Mouse (Mus musculus): ENCODE data around the gene Mtmr11. TPM values are rescaled to one million over a fixed set of nuclear protein-coding genes. Genes with fewer than 3 reads are reported as not detected.

The Mtmr11 gene
- polyA plus RNA-seq, 1 experiment from 2014 or later: 7.1 TPM

- H3K27ac ChIP-seq (ENCODE audit: low read depth, low read length): no peak overlapping the region
- whole genome bisulfite sequencing: 84% methylated on average over 3 of the region's 3 CpGs
- H3K9ac ChIP-seq (ENCODE audit: low read length): no peak overlapping the region
- no peaks in the 10 kb centered on the region for H3K4me1 ChIP-seq (ENCODE audit: control insufficient read depth, insufficient read depth, low read length)
- no peak overlapping the region for H3K4me2 ChIP-seq (ENCODE audit: low read depth)
- ATAC-seq (ENCODE audit: insufficient read depth, low FRiP score, low TSS enrichment) (no peak), DNase-seq (ENCODE audit: low spot score) (no peak)
- no peaks in the 10 kb centered on the region for H3K9me3 ChIP-seq (ENCODE audit: control insufficient read depth, low read length)
- peaks cover 2% of the 10 kb centered on the region; the same call in 1 of the 2 replicates for H3K36me3 ChIP-seq (ENCODE audit: control insufficient read depth, insufficient read depth, low read length)
- no peaks in the 10 kb centered on the region for H3K27me3 ChIP-seq (ENCODE audit: control insufficient read depth, insufficient read depth, low read length)
- H3K4me3 ChIP-seq (ENCODE audit: low read depth, low read length): no peak overlapping the region
Measured at GRCm38 (mm10) chr3:96135011-96135410, 26.8 kb upstream of the Mtmr11 start.

- no peak for ATAC-seq (ENCODE audit: insufficient read depth, low FRiP score, low TSS enrichment)
- DNase-seq (ENCODE audit: low spot score): peak; percentile 43
- no peak overlapping the region for H3K4me2 ChIP-seq (ENCODE audit: low read depth)
- H3K27ac ChIP-seq (ENCODE audit: low read depth, low read length): no peak overlapping the region
- H3K36me3 ChIP-seq (ENCODE audit: control insufficient read depth, insufficient read depth, low read length): no peaks in the 10 kb centered on the region; the same call in none of the 2 replicates
- no peaks in the 10 kb centered on the region for H3K9me3 ChIP-seq (ENCODE audit: control insufficient read depth, low read length)
- WGBS: 33% methylated on average over 5 of the region's 5 CpGs
- no peaks in the 10 kb centered on the region for H3K27me3 ChIP-seq (ENCODE audit: control insufficient read depth, insufficient read depth, low read length)
- no peak overlapping the region for H3K4me3 ChIP-seq (ENCODE audit: low read depth, low read length)
- H3K9ac ChIP-seq (ENCODE audit: low read length): no peak overlapping the region
- H3K4me1 ChIP-seq (ENCODE audit: control insufficient read depth, insufficient read depth, low read length): no peaks in the 10 kb centered on the region
Measured at GRCm38 (mm10) chr3:96147950-96148349, 13.9 kb upstream of the Mtmr11 start.

GRCm38 (mm10) chr3:96151836-96152235 lies 10.0 kb upstream of the Mtmr11 start:
- Histone ChIP-seq H3K27ac (ENCODE audit: low read depth, low read length) (no peak overlapping the region), H3K4me3 (ENCODE audit: low read depth, low read length) (no peak overlapping the region), H3K9ac (ENCODE audit: low read length) (no peak overlapping the region), H3K4me2 (ENCODE audit: low read depth) (no peak overlapping the region), H3K9me3 (ENCODE audit: control insufficient read depth, low read length) (no peaks in the 10 kb centered on the region), H3K36me3 (ENCODE audit: control insufficient read depth, insufficient read depth, low read length) (peaks cover 9% of the 10 kb centered on the region), H3K4me1 (ENCODE audit: control insufficient read depth, insufficient read depth, low read length) (no peaks in the 10 kb centered on the region), H3K27me3 (ENCODE audit: control insufficient read depth, insufficient read depth, low read length) (no peaks in the 10 kb centered on the region)
- 90% methylated on average over 7 of the region's 7 CpGs for WGBS
- ATAC-seq (ENCODE audit: insufficient read depth, low FRiP score, low TSS enrichment): no peak
- no peak for DNase-seq (ENCODE audit: low spot score)

GRCm38 (mm10) chr3:96152611-96153010 lies 9.2 kb upstream of the Mtmr11 start:
- H3K4me1 ChIP-seq (ENCODE audit: control insufficient read depth, insufficient read depth, low read length): no peaks in the 10 kb centered on the region
- DNase-seq (ENCODE audit: low spot score) (no peak), ATAC-seq (ENCODE audit: insufficient read depth, low FRiP score, low TSS enrichment) (no peak)
- no peak overlapping the region for H3K27ac ChIP-seq (ENCODE audit: low read depth, low read length)
- peaks cover 9% of the 10 kb centered on the region for H3K36me3 ChIP-seq (ENCODE audit: control insufficient read depth, insufficient read depth, low read length)
- H3K9me3 ChIP-seq (ENCODE audit: control insufficient read depth, low read length): no peaks in the 10 kb centered on the region
- no peaks in the 10 kb centered on the region for H3K27me3 ChIP-seq (ENCODE audit: control insufficient read depth, insufficient read depth, low read length)
- 91% methylated on average over 5 of the region's 5 CpGs for WGBS
- no peak overlapping the region for H3K4me3 ChIP-seq (ENCODE audit: low read depth, low read length)
- H3K4me2 ChIP-seq (ENCODE audit: low read depth): no peak overlapping the region
- H3K9ac ChIP-seq (ENCODE audit: low read length): no peak overlapping the region

GRCm38 (mm10) chr3:96155501-96155900 lies 6.3 kb upstream of the Mtmr11 start:
- peaks cover 9% of the 10 kb centered on the region for H3K36me3 ChIP-seq (ENCODE audit: control insufficient read depth, insufficient read depth, low read length)
- H3K4me3 ChIP-seq (ENCODE audit: low read depth, low read length): no peak overlapping the region
- H3K4me2 ChIP-seq (ENCODE audit: low read depth): no peak overlapping the region
- WGBS: 86% methylated on average over 8 of the region's 8 CpGs
- ATAC-seq (ENCODE audit: insufficient read depth, low FRiP score, low TSS enrichment): no peak
- peaks cover 2% of the 10 kb centered on the region; the same call in 1 of the 2 replicates for H3K4me1 ChIP-seq (ENCODE audit: control insufficient read depth, insufficient read depth, low read length)
- no peaks in the 10 kb centered on the region for H3K27me3 ChIP-seq (ENCODE audit: control insufficient read depth, insufficient read depth, low read length)
- H3K9ac ChIP-seq (ENCODE audit: low read length): no peak overlapping the region
- H3K27ac ChIP-seq (ENCODE audit: low read depth, low read length): no peak overlapping the region
- no peak for DNase-seq (ENCODE audit: low spot score)
- no peaks in the 10 kb centered on the region for H3K9me3 ChIP-seq (ENCODE audit: control insufficient read depth, low read length)

- no peak for ATAC-seq (ENCODE audit: insufficient read depth, low FRiP score, low TSS enrichment)
- WGBS: 78% methylated on average over 4 of the region's 4 CpGs
- Histone ChIP-seq H3K27me3 (ENCODE audit: control insufficient read depth, insufficient read depth, low read length) (no peaks in the 10 kb centered on the region), H3K9me3 (ENCODE audit: control insufficient read depth, low read length) (no peaks in the 10 kb centered on the region), H3K4me1 (ENCODE audit: control insufficient read depth, insufficient read depth, low read length) (peaks cover 8% of the 10 kb centered on the region), H3K27ac (ENCODE audit: low read depth, low read length) (no peak overlapping the region), H3K36me3 (ENCODE audit: control insufficient read depth, insufficient read depth, low read length) (peaks cover 2% of the 10 kb centered on the region; the same call in 1 of the 2 replicates), H3K4me2 (ENCODE audit: low read depth) (no peak overlapping the region), H3K9ac (ENCODE audit: low read length) (no peak overlapping the region), H3K4me3 (ENCODE audit: low read depth, low read length) (no peak overlapping the region)
- DNase-seq (ENCODE audit: low spot score): no peak
Measured at GRCm38 (mm10) chr3:96159820-96160219, 2.0 kb upstream of the Mtmr11 start.

- H3K9ac ChIP-seq (ENCODE audit: low read length): no peak overlapping the region; the same call in 1 of the 2 replicates
- no peak for DNase-seq (ENCODE audit: low spot score)
Measured at GRCm38 (mm10) chr3:96160222-96160802, 1.5 kb upstream of the Mtmr11 start.

GRCm38 (mm10) chr3:96160803-96161516 lies 844 bp upstream of the Mtmr11 start:
- Histone ChIP-seq H3K4me3 (ENCODE audit: low read depth, low read length) (peak overlapping the region; percentile 32), H3K4me1 (ENCODE audit: control insufficient read depth, insufficient read depth, low read length) (peaks cover 8% of the 10 kb centered on the region), H3K9ac (ENCODE audit: low read length) (peak overlapping the region; percentile 26; the same call in 1 of the 2 replicates), H3K36me3 (ENCODE audit: control insufficient read depth, insufficient read depth, low read length) (no peaks in the 10 kb centered on the region), H3K4me2 (ENCODE audit: low read depth) (peak overlapping the region; percentile 49), H3K27me3 (ENCODE audit: control insufficient read depth, insufficient read depth, low read length) (no peaks in the 10 kb centered on the region), H3K27ac (ENCODE audit: low read depth, low read length) (no peak overlapping the region), H3K9me3 (ENCODE audit: control insufficient read depth, low read length) (no peaks in the 10 kb centered on the region)
- DNase-seq (ENCODE audit: low spot score) (peak; percentile 38), ATAC-seq (ENCODE audit: insufficient read depth, low FRiP score, low TSS enrichment) (no peak)
- WGBS: 2% methylated on average over 12 of the region's 12 CpGs

More at GRCm38 (mm10) chr3:96160222-96160802, 1.5 kb upstream of the Mtmr11 start:
- Histone ChIP-seq H3K4me2 (ENCODE audit: low read depth) (peak overlapping the region; percentile 49; the same call in 1 of the 2 replicates), H3K27me3 (ENCODE audit: control insufficient read depth, insufficient read depth, low read length) (no peaks in the 10 kb centered on the region), H3K36me3 (ENCODE audit: control insufficient read depth, insufficient read depth, low read length) (peaks cover 2% of the 10 kb centered on the region; the same call in 1 of the 2 replicates), H3K4me1 (ENCODE audit: control insufficient read depth, insufficient read depth, low read length) (peaks cover 8% of the 10 kb centered on the region), H3K4me3 (ENCODE audit: low read depth, low read length) (no peak overlapping the region), H3K9me3 (ENCODE audit: control insufficient read depth, low read length) (no peaks in the 10 kb centered on the region), H3K27ac (ENCODE audit: low read depth, low read length) (no peak overlapping the region)
- WGBS: 70% methylated on average over 4 of the region's 4 CpGs
- no peak for ATAC-seq (ENCODE audit: insufficient read depth, low FRiP score, low TSS enrichment)

GRCm38 (mm10) chr3:96163040-96163439 lies 1.2 kb downstream of the Mtmr11 start:
- Histone ChIP-seq H3K4me2 (ENCODE audit: low read depth) (no peak overlapping the region), H3K9me3 (ENCODE audit: control insufficient read depth, low read length) (no peaks in the 10 kb centered on the region), H3K27me3 (ENCODE audit: control insufficient read depth, insufficient read depth, low read length) (no peaks in the 10 kb centered on the region), H3K4me3 (ENCODE audit: low read depth, low read length) (no peak overlapping the region), H3K36me3 (ENCODE audit: control insufficient read depth, insufficient read depth, low read length) (no peaks in the 10 kb centered on the region), H3K27ac (ENCODE audit: low read depth, low read length) (no peak overlapping the region), H3K9ac (ENCODE audit: low read length) (no peak overlapping the region), H3K4me1 (ENCODE audit: control insufficient read depth, insufficient read depth, low read length) (peaks cover 8% of the 10 kb centered on the region)
- WGBS: 87% methylated on average over 6 of the region's 6 CpGs
- no peak for ATAC-seq (ENCODE audit: insufficient read depth, low FRiP score, low TSS enrichment)
- no peak for DNase-seq (ENCODE audit: low spot score)
